Mouse (Mus musculus) C2C12 (cell line): ENCODE measurements around the gene Slk.

Source experiments
- CEBPB ChIP-seq: IDR thresholded peaks from one replicate; pipeline ENCODE4 v1.6.1; 2011; ENCODE audit warnings: low read depth, mild to moderate bottlenecking, control low read depth, moderate library complexity
- CTCF ChIP-seq: IDR thresholded peaks from one replicate; pipeline ENCODE4 v1.5.1; 2011; ENCODE audit not compliant: control insufficient read depth, insufficient read depth, insufficient read length
- FOSL1 ChIP-seq: IDR thresholded peaks from one replicate; pipeline ENCODE4 v1.8.0; 2011; ENCODE audit warnings: mild to moderate bottlenecking, low read length; ENCODE audit not compliant: poor library complexity, insufficient read depth, severe bottlenecking
- MAX ChIP-seq: IDR thresholded peaks from one replicate; pipeline ENCODE4 v1.6.1; 2011; ENCODE audit warnings: mild to moderate bottlenecking, control low read depth
- MYOD1 ChIP-seq: IDR thresholded peaks from one replicate; pipeline ENCODE4 v1.6.1; 2011; ENCODE audit warnings: low read depth; ENCODE audit not compliant: control insufficient read depth, insufficient read length
- MYOG ChIP-seq: IDR thresholded peaks from one replicate; pipeline ENCODE4 v1.6.1; 2011; ENCODE audit not compliant: control insufficient read depth, insufficient read length; ENCODE audit errors: extremely low read depth
- USF1 ChIP-seq: IDR thresholded peaks from one replicate; pipeline ENCODE4 v1.6.1; 2011; ENCODE audit warnings: low read depth, mild to moderate bottlenecking, control low read depth, moderate library complexity

GRCm38 (mm10) chr19:47668399-47668798, 88.9 kb downstream of the Slk start:
- TF ChIP-seq CTCF (no peak), MYOD1 (no peak), MYOG (no peak), MAX (no peak), USF1 (no peak), CEBPB (no peak), FOSL1 (no peak)
